Mouse (Mus musculus): ENCODE data around the gene Stxbp5. TPM values are rescaled to one million over a fixed set of nuclear protein-coding genes. Genes with fewer than 3 reads are reported as not detected.

The Stxbp5 gene
- polyA plus RNA-seq, 1 experiment from 2014 or later: 2.9 TPM

GRCm38 (mm10) chr10:9872143-9872542, 28.7 kb downstream of the Stxbp5 start:
- ATAC-seq (replicated peaks; ENCODE audit: extremely low read depth, insufficient read depth, low FRiP score): no peak
- no peak overlapping the region for H3K4me3 ChIP-seq (ENCODE audit: low read length)
- H3K9me3 ChIP-seq (replicated peaks; ENCODE audit: control insufficient read depth, low read length): no peaks in the 10 kb centered on the region
- 76% methylated on average over 2 of the region's 2 CpGs for WGBS
- no peak overlapping the region for H3K4me2 ChIP-seq (ENCODE audit: low read depth, low read length)
- H3K4me1 ChIP-seq (ENCODE audit: control insufficient read depth, insufficient read depth, low read length): 0 out of 2 replicates have a peak, but pooled peaks cover 2% of the 10 kb centered on the region
- no peaks in the 10 kb centered on the region for H3K27me3 ChIP-seq (ENCODE audit: control insufficient read depth, insufficient read depth, low read length)
- no peak overlapping the region for H3K9ac ChIP-seq (ENCODE audit: low read length)
- H3K36me3 ChIP-seq (ENCODE audit: control insufficient read depth, insufficient read depth): no peaks in the 10 kb centered on the region
- no peak overlapping the region for H3K27ac ChIP-seq (ENCODE audit: low read length)

- H3K27me3 ChIP-seq (ENCODE audit: control insufficient read depth, insufficient read depth, low read length): no peaks in the 10 kb centered on the region
- H3K4me1 ChIP-seq (ENCODE audit: control insufficient read depth, insufficient read depth, low read length): no peaks in the 10 kb centered on the region
- ATAC-seq (replicated peaks; ENCODE audit: extremely low read depth, insufficient read depth, low FRiP score): no peak
- H3K9ac ChIP-seq (ENCODE audit: low read length): no peak overlapping the region
- H3K27ac ChIP-seq (ENCODE audit: low read length): no peak overlapping the region
- WGBS: 74% methylated on average over 17 of the region's 17 CpGs
- no peaks in the 10 kb centered on the region for H3K36me3 ChIP-seq (ENCODE audit: control insufficient read depth, insufficient read depth)
- H3K9me3 ChIP-seq (replicated peaks; ENCODE audit: control insufficient read depth, low read length): no peaks in the 10 kb centered on the region
- no peak overlapping the region for H3K4me3 ChIP-seq (ENCODE audit: low read length)
- no peak overlapping the region for H3K4me2 ChIP-seq (ENCODE audit: low read depth, low read length)
These were observed 33.9 kb downstream of the Stxbp5 start for GRCm38 (mm10) chr10:9866793-9867579.

DNA sequence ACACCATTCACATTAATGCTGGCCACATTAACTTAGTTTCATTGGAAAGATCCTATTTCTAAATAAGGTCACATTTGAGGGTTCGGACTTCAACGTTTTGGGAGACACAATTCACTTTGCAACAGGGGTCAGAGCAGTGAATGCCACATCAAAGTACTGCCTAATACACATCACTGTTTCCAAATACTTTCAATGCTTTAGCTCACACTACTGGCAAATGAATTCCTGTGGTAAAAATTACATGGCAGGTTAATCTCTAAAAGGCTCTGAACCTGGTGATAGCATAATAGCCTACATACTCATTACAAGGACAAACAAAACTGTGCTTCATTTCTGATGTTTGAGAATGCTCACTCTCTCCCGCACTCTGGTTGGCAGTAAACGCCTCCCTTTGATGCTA, 40.9 kb downstream of the Stxbp5 start:
- H3K27me3 ChIP-seq (ENCODE audit: control insufficient read depth, insufficient read depth, low read length): no peaks in the 10 kb centered on the region
- H3K4me1 ChIP-seq (ENCODE audit: control insufficient read depth, insufficient read depth, low read length): peaks cover 2% of the 10 kb centered on the region
- no peak overlapping the region for H3K9ac ChIP-seq (ENCODE audit: low read length)
- H3K4me2 ChIP-seq (ENCODE audit: low read depth, low read length): no peak overlapping the region
- no peak for ATAC-seq (replicated peaks; ENCODE audit: extremely low read depth, insufficient read depth, low FRiP score)
- no peak overlapping the region for H3K27ac ChIP-seq (ENCODE audit: low read length)
- 69% methylated on average over 4 of the region's 4 CpGs for WGBS
- no peaks in the 10 kb centered on the region for H3K9me3 ChIP-seq (replicated peaks; ENCODE audit: control insufficient read depth, low read length)
- H3K4me3 ChIP-seq (ENCODE audit: low read length): no peak overlapping the region
- no peaks in the 10 kb centered on the region for H3K36me3 ChIP-seq (ENCODE audit: control insufficient read depth, insufficient read depth)

DNA sequence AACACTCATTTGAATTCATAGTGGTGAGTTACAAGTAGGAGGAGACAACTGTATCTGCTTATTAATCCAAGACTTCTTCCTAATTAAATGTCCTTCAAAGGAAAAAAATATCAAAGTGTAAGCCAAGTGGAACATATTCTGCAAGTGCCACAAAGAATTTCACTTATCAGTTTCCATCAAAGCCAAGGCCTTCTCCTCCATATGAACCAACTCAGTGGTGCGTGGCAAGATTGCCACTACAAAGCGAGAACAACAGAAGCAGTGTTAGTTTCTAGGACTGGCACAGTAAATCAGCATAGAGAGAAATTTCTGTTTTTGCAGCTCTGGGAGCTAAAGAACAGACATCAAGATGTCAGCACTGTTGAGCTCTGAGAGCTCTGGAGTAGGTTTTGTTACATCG, 41.4 kb downstream of the Stxbp5 start:
- H3K9me3 ChIP-seq (replicated peaks; ENCODE audit: control insufficient read depth, low read length): no peaks in the 10 kb centered on the region
- H3K27ac ChIP-seq (ENCODE audit: low read length): no peak overlapping the region
- H3K4me3 ChIP-seq (ENCODE audit: low read length): no peak overlapping the region
- 89% methylated on average over 3 of the region's 3 CpGs for WGBS
- ATAC-seq (replicated peaks; ENCODE audit: extremely low read depth, insufficient read depth, low FRiP score): no peak
- H3K36me3 ChIP-seq (ENCODE audit: control insufficient read depth, insufficient read depth): no peaks in the 10 kb centered on the region
- no peak overlapping the region for H3K9ac ChIP-seq (ENCODE audit: low read length)
- H3K27me3 ChIP-seq (ENCODE audit: control insufficient read depth, insufficient read depth, low read length): no peaks in the 10 kb centered on the region
- H3K4me1 ChIP-seq (ENCODE audit: control insufficient read depth, insufficient read depth, low read length): peaks cover 2% of the 10 kb centered on the region
- no peak overlapping the region for H3K4me2 ChIP-seq (ENCODE audit: low read depth, low read length)

- Histone ChIP-seq H3K9ac (ENCODE audit: low read length) (no peak overlapping the region), H3K27me3 (ENCODE audit: control insufficient read depth, insufficient read depth, low read length) (no peaks in the 10 kb centered on the region), H3K4me3 (ENCODE audit: low read length) (no peak overlapping the region), H3K4me1 (ENCODE audit: control insufficient read depth, insufficient read depth, low read length) (peaks cover 2% of the 10 kb centered on the region), H3K36me3 (ENCODE audit: control insufficient read depth, insufficient read depth) (peaks cover 2% of the 10 kb centered on the region; the same call in 1 of the 2 replicates), H3K4me2 (ENCODE audit: low read depth, low read length) (no peak overlapping the region), H3K9me3 (replicated peaks; ENCODE audit: control insufficient read depth, low read length) (peaks cover 5% of the 10 kb centered on the region; the same call in 1 of the 2 replicates), H3K27ac (ENCODE audit: low read length) (no peak overlapping the region)
- no peak for ATAC-seq (replicated peaks; ENCODE audit: extremely low read depth, insufficient read depth, low FRiP score)
- 77% methylated on average over 2 of the region's 2 CpGs for whole genome bisulfite sequencing
These were observed 43.0 kb downstream of the Stxbp5 start for GRCm38 (mm10) chr10:9857850-9858249.

DNA sequence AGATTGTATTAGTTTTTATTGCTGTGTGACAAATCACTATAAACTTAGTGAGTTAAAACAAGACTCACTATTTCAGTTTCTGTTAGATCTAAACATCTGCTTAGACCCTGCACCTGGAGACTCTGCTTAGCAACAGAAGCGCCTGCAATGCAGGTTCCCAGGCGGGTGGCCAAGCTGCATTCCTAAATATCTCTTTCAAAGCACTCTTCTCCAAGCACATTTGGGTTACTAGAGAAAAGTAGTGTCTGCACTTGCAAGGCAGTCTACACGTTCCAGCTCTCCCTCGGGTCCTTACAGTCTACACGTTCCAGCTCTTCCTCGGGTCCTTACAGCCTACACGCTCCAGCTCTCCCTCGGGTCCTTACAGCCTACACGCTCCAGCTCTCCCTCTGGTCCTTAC, 44.1 kb downstream of the Stxbp5 start:
- Histone ChIP-seq H3K9me3 (replicated peaks; ENCODE audit: control insufficient read depth, low read length) (peaks cover 5% of the 10 kb centered on the region; the same call in 1 of the 2 replicates), H3K9ac (ENCODE audit: low read length) (no peak overlapping the region), H3K4me3 (ENCODE audit: low read length) (no peak overlapping the region), H3K4me1 (ENCODE audit: control insufficient read depth, insufficient read depth, low read length) (peaks cover 2% of the 10 kb centered on the region), H3K4me2 (ENCODE audit: low read depth, low read length) (no peak overlapping the region), H3K27ac (ENCODE audit: low read length) (no peak overlapping the region), H3K36me3 (ENCODE audit: control insufficient read depth, insufficient read depth) (peaks cover 7% of the 10 kb centered on the region; the same call in 1 of the 2 replicates), H3K27me3 (ENCODE audit: control insufficient read depth, insufficient read depth, low read length) (no peaks in the 10 kb centered on the region)
- no peak for ATAC-seq (replicated peaks; ENCODE audit: extremely low read depth, insufficient read depth, low FRiP score)
- 78% methylated on average over 9 of the region's 9 CpGs for WGBS

DNA sequence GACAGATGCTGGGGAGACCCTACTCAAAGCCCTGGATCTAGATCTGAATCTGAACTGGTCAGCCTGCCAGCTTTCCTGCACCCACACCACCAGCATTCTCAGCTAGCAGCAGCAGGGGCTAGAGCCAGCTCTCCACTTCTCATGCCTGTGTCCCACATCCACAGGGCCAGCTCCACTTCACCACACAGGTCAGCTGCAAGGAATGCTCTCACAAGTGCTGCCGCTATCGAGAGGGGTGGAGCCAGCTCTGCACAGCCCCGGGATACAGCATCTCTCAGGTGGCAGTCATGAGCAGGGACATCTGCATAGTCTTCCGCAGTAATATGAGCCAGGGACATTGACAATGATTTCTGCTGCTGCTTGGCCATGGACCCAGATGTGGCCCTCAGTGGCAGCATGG, 54.5 kb downstream of the Stxbp5 start:
- no peak for ATAC-seq (replicated peaks; ENCODE audit: extremely low read depth, insufficient read depth, low FRiP score)

GRCm38 (mm10) chr10:9839408-9839807, 61.5 kb downstream of the Stxbp5 start:
- no peak for ATAC-seq (replicated peaks; ENCODE audit: extremely low read depth, insufficient read depth, low FRiP score)
- H3K4me3 ChIP-seq (ENCODE audit: low read length): no peak overlapping the region
- no peak overlapping the region for H3K27ac ChIP-seq (ENCODE audit: low read length)
- no peak overlapping the region for H3K4me2 ChIP-seq (ENCODE audit: low read depth, low read length)
- H3K27me3 ChIP-seq (ENCODE audit: control insufficient read depth, insufficient read depth, low read length): no peaks in the 10 kb centered on the region
- no peaks in the 10 kb centered on the region for H3K9me3 ChIP-seq (replicated peaks; ENCODE audit: control insufficient read depth, low read length)
- WGBS: 81% methylated on average over 7 of the region's 7 CpGs
- no peak overlapping the region for H3K9ac ChIP-seq (ENCODE audit: low read length)
- 0 out of 2 replicates have a peak, but pooled peaks cover 3% of the 10 kb centered on the region for H3K36me3 ChIP-seq (ENCODE audit: control insufficient read depth, insufficient read depth)
- H3K4me1 ChIP-seq (ENCODE audit: control insufficient read depth, insufficient read depth, low read length): no peaks in the 10 kb centered on the region

More for the DNA sequence above, 54.5 kb downstream of the Stxbp5 start:
- no peak overlapping the region for H3K4me3 ChIP-seq (ENCODE audit: low read length)
- no peaks in the 10 kb centered on the region; the same call in 1 of the 2 replicates for H3K9me3 ChIP-seq (replicated peaks; ENCODE audit: control insufficient read depth, low read length)
- H3K4me2 ChIP-seq (ENCODE audit: low read depth, low read length): no peak overlapping the region
- no peaks in the 10 kb centered on the region for H3K27me3 ChIP-seq (ENCODE audit: control insufficient read depth, insufficient read depth, low read length)
- no peak overlapping the region for H3K9ac ChIP-seq (ENCODE audit: low read length)
- 86% methylated on average over 4 of the region's 4 CpGs for WGBS
- no peaks in the 10 kb centered on the region for H3K4me1 ChIP-seq (ENCODE audit: control insufficient read depth, insufficient read depth, low read length)
- no peaks in the 10 kb centered on the region; the same call in 1 of the 2 replicates for H3K36me3 ChIP-seq (ENCODE audit: control insufficient read depth, insufficient read depth)
- no peak overlapping the region for H3K27ac ChIP-seq (ENCODE audit: low read length)

DNA sequence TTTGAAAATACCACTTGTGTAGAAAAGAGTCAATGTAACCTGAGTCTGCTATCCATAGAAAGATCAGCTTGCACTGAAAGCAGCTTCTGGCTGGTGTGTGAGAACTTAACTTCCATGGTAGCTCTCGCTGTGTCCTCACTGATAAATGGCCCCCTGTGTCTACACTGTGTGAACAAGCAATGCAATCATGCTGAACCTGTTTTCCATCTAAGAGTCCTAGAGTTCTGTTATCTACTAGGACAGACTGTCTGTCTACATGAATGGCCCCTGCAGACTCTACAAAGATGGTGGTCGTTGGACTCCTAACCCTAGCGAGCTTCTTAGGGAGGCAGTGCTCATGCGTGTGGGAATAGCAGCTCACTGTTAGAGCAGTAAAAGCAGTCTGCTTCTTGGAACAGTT, 65.9 kb downstream of the Stxbp5 start:
- Histone ChIP-seq H3K9ac (ENCODE audit: low read length) (no peak overlapping the region), H3K36me3 (ENCODE audit: control insufficient read depth, insufficient read depth) (peaks cover 3% of the 10 kb centered on the region; the same call in 1 of the 2 replicates), H3K4me1 (ENCODE audit: control insufficient read depth, insufficient read depth, low read length) (no peaks in the 10 kb centered on the region), H3K9me3 (replicated peaks; ENCODE audit: control insufficient read depth, low read length) (no peaks in the 10 kb centered on the region), H3K27ac (ENCODE audit: low read length) (no peak overlapping the region), H3K4me3 (ENCODE audit: low read length) (no peak overlapping the region), H3K27me3 (ENCODE audit: control insufficient read depth, insufficient read depth, low read length) (no peaks in the 10 kb centered on the region), H3K4me2 (ENCODE audit: low read depth, low read length) (no peak overlapping the region)
- WGBS: 78% methylated on average over 4 of the region's 4 CpGs
- ATAC-seq (replicated peaks; ENCODE audit: extremely low read depth, insufficient read depth, low FRiP score): no peak
